Mouse (Mus musculus): Measurements from ENCODE around the gene Mtmr12. TPM values are rescaled to one million over a fixed set of nuclear protein-coding genes. Genes with fewer than 3 reads are reported as not detected.

Gene Mtmr12
- total and polyA plus RNA-seq, 2 experiments from 2014 or later, result 5.5 to 13.1 TPM

DNA sequence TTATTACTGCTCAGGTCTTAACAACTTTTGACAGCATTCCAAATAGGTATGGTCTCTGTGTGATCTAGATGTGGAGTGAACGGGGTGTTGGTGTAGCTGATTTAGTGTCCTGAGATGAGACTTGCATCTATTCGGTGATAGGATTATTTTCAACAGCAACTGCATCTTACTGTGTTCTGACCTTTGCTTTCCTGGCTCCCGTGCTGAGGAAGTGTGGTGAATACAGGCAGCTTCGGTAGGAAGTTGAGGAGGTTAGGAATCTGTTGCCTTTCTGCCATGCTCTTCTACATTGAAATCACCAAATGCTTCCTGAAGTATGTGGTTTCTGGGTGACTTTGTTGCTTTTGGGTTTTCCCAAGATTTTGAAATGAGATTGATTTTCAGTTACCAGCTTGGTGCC is 22.5 kb downstream of the Mtmr12 start:
- 89% methylated on average over 4 of the region's 4 CpGs for WGBS

DNA sequence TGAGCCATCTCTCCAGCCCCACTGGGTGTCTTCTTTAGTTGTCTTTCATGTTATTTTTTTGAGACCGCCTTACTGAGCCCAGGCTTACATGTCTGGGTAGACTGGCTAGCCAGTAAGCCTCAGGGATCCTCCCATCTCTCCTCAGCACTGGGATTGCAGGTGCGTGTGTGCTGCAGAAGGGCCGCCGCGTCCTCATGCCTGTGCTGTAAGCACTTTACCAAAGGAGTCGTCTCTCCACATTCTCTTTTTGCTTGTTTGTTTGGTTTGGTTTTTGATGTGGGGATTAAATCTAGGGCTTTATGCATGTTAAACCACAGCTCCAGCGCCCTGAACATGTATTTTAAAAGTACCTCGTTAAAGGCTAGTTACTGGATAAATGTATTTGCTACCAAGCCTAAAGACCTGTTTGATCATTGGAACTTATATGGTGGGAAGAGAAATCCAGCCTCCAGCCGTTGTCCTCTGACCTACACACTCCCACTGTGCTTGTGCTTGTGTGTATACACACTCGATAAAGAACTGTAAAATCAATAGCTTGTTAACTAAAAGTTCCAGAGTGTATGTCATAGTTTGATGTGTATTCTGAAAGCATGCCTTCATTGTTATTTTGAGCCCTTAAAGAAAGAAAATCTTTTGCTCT is 24.9 kb downstream of the Mtmr12 start:
- Histone ChIP-seq H3K27me3 (ENCODE audit: insufficient read depth, low read length) (no peaks in the 10 kb centered on the region), H3K27ac (ENCODE audit: low read depth, low read length) (no peak overlapping the region), H3K36me3 (ENCODE audit: insufficient read depth) (peaks cover 15% of the 10 kb centered on the region), H3K4me3 (ENCODE audit: low read depth, low read length) (no peak overlapping the region), H3K4me1 (ENCODE audit: insufficient read depth) (no peaks in the 10 kb centered on the region), H3K9me3 (ENCODE audit: low read length) (no peaks in the 10 kb centered on the region), H3K9ac (no peak overlapping the region), H3K4me2 (ENCODE audit: low read depth) (no peak overlapping the region)
- no peak for DNase-seq
- 49% methylated on average over 10 of the region's 10 CpGs for WGBS
- ATAC-seq, result no peak
- TF ChIP-seq CTCF (IDR thresholded peaks at IDR 0.05; ENCODE audit: low read depth), result no peak

More for the DNA sequence above, 22.5 kb downstream of the Mtmr12 start:
- peaks cover 5% of the 10 kb centered on the region; the same call in 1 of the 2 replicates for H3K36me3 ChIP-seq (ENCODE audit: insufficient read depth)
- no peak overlapping the region for H3K4me2 ChIP-seq (ENCODE audit: low read depth)
- ATAC-seq (no peak), DNase-seq (no peak)
- H3K27ac ChIP-seq (ENCODE audit: low read depth, low read length), result no peak overlapping the region
- no peaks in the 10 kb centered on the region for H3K27me3 ChIP-seq (ENCODE audit: insufficient read depth, low read length)
- no peaks in the 10 kb centered on the region for H3K9me3 ChIP-seq (ENCODE audit: low read length)
- H3K9ac ChIP-seq, result no peak overlapping the region
- no peak overlapping the region for H3K4me3 ChIP-seq (ENCODE audit: low read depth, low read length)
- peaks cover 3% of the 10 kb centered on the region; the same call in 1 of the 2 replicates for H3K4me1 ChIP-seq (ENCODE audit: insufficient read depth)
- TF ChIP-seq CTCF (IDR thresholded peaks at IDR 0.05; ENCODE audit: low read depth), result no peak

DNA sequence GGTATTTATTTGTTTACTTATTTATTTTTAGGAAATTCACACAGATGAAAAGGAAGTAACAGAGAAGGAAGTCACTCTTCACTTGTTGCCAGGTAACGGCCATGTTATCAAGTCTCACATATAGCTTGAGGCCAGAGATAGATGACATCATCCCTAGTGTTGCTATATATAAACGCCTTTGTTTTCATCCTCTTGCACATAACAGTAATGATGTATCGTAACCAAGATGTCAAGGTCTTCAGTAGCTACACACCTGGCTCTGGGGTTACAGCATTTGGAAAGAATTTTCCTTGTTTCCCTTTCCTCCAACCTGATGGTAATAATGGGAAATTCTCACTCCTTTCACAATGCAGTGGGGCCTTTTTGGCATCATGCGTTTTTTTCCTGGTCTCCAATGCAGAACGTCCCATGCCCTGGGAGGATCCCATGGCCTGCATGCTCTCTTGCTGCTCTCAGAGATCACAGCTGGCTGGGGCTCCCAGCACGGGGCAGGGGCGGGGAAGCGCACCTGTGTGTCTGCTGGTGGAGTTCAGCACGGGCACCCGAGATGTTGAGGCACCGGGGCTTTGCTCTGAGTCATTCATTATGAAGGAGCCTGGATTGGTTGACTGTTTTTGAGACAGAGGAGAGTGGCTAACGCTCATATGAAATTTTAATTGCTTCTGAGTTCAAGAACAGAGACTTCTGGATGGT is 25.6 kb downstream of the Mtmr12 start:
- TF ChIP-seq CTCF (IDR thresholded peaks at IDR 0.05; ENCODE audit: low read depth), result no peak
- 54% methylated on average over 12 of the region's 12 CpGs for WGBS
- H3K27me3 ChIP-seq (ENCODE audit: insufficient read depth, low read length), result no peaks in the 10 kb centered on the region
- H3K4me2 ChIP-seq (ENCODE audit: low read depth), result no peak overlapping the region
- H3K4me3 ChIP-seq (ENCODE audit: low read depth, low read length), result no peak overlapping the region
- DNase-seq (no peak), ATAC-seq (peak; percentile 82)
- no peak overlapping the region for H3K27ac ChIP-seq (ENCODE audit: low read depth, low read length)
- H3K4me1 ChIP-seq (ENCODE audit: insufficient read depth), result no peaks in the 10 kb centered on the region
- peaks cover 15% of the 10 kb centered on the region for H3K36me3 ChIP-seq (ENCODE audit: insufficient read depth)
- no peaks in the 10 kb centered on the region for H3K9me3 ChIP-seq (ENCODE audit: low read length)
- H3K9ac ChIP-seq, result 0 out of 2 replicates have a peak overlapping the region, but pooled peaks have one; percentile 14

DNA sequence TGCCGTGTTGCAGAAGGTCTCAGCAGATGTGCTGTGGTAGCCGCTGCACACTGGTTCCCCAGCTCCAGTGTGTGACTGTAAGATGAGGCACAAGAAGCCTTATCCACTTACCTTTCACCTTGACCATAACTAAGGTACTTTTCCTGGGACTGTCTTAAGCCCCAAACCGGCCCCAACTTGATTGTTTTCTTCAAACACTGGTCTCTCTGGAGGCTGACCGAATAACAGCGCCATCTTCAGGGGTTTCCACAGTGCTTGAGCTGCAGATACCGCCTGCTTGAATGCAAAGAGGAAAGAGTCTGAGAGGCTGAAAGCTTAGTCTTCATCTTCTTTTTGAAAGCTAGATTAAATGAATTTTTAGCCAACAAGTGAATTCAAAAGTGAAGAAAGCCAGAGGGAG is 26.6 kb downstream of the Mtmr12 start:
- WGBS, result 79% methylated on average over 6 of the region's 6 CpGs
- TF ChIP-seq CTCF (IDR thresholded peaks at IDR 0.05; ENCODE audit: low read depth), result peak; percentile 13; the same call in 1 of the 2 replicates

DNA sequence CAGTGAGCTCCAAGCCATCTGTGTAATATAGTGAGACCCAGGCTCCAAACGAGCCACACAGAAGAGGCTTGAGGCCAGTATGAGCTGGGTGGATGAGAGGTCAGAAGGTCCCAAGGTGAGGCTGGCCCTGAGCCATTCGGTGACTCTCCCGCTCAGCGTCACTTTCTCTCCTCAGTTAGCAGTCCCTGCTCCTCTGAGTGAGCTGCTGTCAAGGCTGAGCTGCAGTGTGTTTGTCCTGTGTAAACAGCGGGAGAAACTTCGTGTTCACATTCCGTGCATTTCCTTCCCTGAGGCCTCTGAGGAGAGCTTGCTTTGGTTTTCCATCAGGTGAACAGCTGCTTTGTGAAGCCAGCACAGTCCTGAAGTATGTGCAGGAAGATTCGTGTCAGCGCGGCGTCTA is 27.6 kb downstream of the Mtmr12 start:
- Histone ChIP-seq H3K36me3 (ENCODE audit: insufficient read depth) (peaks cover 23% of the 10 kb centered on the region), H3K27ac (ENCODE audit: low read depth, low read length) (no peak overlapping the region), H3K4me2 (ENCODE audit: low read depth) (no peak overlapping the region), H3K9ac (no peak overlapping the region), H3K9me3 (ENCODE audit: low read length) (no peaks in the 10 kb centered on the region), H3K27me3 (ENCODE audit: insufficient read depth, low read length) (no peaks in the 10 kb centered on the region), H3K4me1 (ENCODE audit: insufficient read depth) (no peaks in the 10 kb centered on the region), H3K4me3 (ENCODE audit: low read depth, low read length) (no peak overlapping the region)
- ATAC-seq, result no peak
- DNase-seq, result no peak
- no peak for TF ChIP-seq CTCF (IDR thresholded peaks at IDR 0.05; ENCODE audit: low read depth)
- 83% methylated on average over 11 of the region's 11 CpGs for WGBS

More for the DNA sequence above, 26.6 kb downstream of the Mtmr12 start:
- DNase-seq (no peak), ATAC-seq (no peak)
- Histone ChIP-seq H3K36me3 (ENCODE audit: insufficient read depth) (peaks cover 20% of the 10 kb centered on the region), H3K9ac (no peak overlapping the region), H3K4me1 (ENCODE audit: insufficient read depth) (no peaks in the 10 kb centered on the region), H3K4me2 (ENCODE audit: low read depth) (no peak overlapping the region), H3K4me3 (ENCODE audit: low read depth, low read length) (no peak overlapping the region), H3K9me3 (ENCODE audit: low read length) (no peaks in the 10 kb centered on the region), H3K27ac (ENCODE audit: low read depth, low read length) (no peak overlapping the region), H3K27me3 (ENCODE audit: insufficient read depth, low read length) (no peaks in the 10 kb centered on the region)

DNA sequence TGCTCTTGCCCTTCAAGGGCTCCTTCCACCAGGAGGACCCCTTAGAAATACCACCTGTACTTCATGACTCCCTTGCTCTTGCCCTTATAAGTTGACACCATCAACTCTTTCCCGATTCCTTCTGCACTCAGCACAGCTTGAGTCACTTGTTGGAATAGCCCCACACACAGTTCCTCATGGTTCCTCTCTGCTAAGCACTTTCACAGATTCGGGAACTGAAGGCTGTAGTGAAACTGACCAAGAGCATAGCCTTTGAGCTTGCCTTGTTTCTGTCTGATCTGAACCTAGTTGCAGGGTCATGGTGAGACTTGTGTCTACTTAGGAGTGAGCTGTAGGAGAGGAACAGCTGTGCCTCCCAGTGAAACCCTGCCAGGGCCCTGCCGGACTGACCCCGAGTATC is 28.2 kb downstream of the Mtmr12 start:
- no peak overlapping the region for H3K9ac ChIP-seq
- DNase-seq, result no peak
- no peaks in the 10 kb centered on the region for H3K27me3 ChIP-seq (ENCODE audit: insufficient read depth, low read length)
- no peak overlapping the region for H3K4me3 ChIP-seq (ENCODE audit: low read depth, low read length)
- no peaks in the 10 kb centered on the region for H3K4me1 ChIP-seq (ENCODE audit: insufficient read depth)
- 86% methylated on average over 4 of the region's 4 CpGs for WGBS
- H3K27ac ChIP-seq (ENCODE audit: low read depth, low read length), result no peak overlapping the region
- ATAC-seq, result no peak
- H3K4me2 ChIP-seq (ENCODE audit: low read depth), result no peak overlapping the region
- no peak for TF ChIP-seq CTCF (IDR thresholded peaks at IDR 0.05; ENCODE audit: low read depth)
- peaks cover 27% of the 10 kb centered on the region for H3K36me3 ChIP-seq (ENCODE audit: insufficient read depth)
- H3K9me3 ChIP-seq (ENCODE audit: low read length), result no peaks in the 10 kb centered on the region

DNA sequence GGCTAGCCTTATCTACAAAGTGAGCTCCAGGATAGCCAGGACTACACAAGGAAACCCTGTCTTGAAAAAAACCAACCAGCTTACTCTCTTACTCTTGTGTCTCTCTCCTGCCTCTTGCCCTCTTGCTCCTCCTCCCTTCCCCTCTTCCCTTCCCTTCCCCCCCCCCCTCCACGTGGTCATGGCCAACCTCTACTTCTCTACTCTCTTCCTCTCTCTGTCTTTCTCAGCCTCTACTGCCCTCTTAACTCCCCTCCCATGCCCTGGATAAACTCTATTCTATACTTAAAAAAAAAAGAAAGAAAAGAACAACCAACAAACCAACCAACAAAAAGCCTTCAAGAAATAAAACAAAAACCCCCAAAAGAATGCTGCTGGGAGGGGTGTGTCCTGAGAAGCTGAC is 30.7 kb downstream of the Mtmr12 start:
- H3K36me3 ChIP-seq (ENCODE audit: insufficient read depth), result peaks cover 32% of the 10 kb centered on the region
- no peak overlapping the region for H3K4me2 ChIP-seq (ENCODE audit: low read depth)
- H3K27me3 ChIP-seq (ENCODE audit: insufficient read depth, low read length), result no peaks in the 10 kb centered on the region
- ATAC-seq, result no peak
- no peak overlapping the region for H3K9ac ChIP-seq
- no peak for TF ChIP-seq CTCF (IDR thresholded peaks at IDR 0.05; ENCODE audit: low read depth)
- H3K4me3 ChIP-seq (ENCODE audit: low read depth, low read length), result no peak overlapping the region
- H3K4me1 ChIP-seq (ENCODE audit: insufficient read depth), result no peaks in the 10 kb centered on the region
- WGBS, result 19% methylated on average over 1 of the region's 1 CpGs
- no peak overlapping the region for H3K27ac ChIP-seq (ENCODE audit: low read depth, low read length)
- DNase-seq, result no peak
- no peaks in the 10 kb centered on the region for H3K9me3 ChIP-seq (ENCODE audit: low read length)
